Mouse (Mus musculus): Measurements from ENCODE around the gene Esd.

Esd gene

DNA sequence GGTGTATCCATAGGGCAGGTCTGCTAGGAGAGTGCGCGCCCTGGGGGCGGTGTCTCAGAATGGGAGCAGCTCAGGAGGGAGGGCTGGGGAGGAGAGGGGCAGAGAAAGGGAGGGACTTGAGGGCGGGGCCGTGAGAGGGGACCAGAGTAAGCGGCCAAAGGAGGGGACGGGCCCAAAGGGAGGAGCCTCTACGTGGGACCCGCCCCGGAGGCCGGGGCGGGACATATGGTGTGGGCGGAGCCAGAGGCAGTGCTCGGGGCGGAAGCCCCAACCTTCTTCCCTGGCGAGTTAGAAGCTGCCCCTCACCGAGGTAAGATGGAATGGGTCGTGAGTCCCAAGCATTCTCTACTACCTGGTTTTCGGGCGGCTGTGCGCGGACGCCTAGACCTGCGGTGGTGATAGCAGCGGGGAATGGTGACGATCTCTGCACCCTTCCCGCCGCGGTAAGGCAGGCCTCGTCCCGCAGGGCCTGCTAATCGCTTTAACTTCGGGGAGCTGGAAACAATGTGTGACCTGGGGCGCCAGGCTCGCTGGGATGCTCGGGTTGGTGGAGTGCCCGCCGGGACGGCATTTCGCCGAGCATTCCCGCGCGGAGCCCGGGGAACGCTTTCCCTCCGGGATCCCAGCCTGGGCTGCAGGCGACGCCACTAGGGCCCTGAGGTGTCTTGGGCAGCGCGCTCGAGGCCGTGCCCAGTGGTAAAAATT, at the start of gene Esd:
Gene Esd, plus strand, starts transcription at position 219 of the 705 bp plus-strand sequence.
- peak; percentile 79 for DNase-seq (ENCODE audit: low read depth)

DNA sequence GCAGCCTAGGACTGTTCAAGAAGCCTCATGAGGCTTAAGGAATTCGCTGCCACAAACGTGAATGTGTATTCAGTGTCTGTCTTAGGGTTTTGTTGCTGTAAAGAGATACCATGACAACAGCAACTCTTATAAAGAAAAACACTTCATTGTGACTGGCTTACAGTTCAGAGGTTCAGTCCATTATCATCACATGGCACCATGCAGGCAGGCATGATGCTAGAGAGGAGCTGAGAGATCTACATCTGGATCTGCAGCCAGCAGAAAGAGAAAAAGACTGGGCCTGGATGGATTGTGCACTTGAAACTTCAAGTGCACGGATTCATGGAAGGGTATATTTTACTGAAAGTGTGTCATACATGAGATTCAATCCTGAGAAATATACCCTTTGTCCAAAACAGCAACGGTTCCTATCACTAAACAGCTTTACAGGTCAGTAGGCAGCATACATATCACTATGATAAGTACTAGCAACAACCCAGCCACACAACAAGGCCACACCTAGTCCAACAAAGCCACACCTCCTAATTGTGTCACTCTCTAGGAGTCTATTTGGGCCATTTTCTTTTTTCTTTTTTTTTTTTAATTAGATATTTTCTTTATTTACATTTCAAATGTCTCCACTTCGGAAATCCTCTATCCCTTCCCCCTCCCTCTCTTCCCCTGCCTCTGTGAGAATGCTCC, 47.7 kb upstream of the Esd start:
- DNase-seq (ENCODE audit: low read depth): no peak

DNA sequence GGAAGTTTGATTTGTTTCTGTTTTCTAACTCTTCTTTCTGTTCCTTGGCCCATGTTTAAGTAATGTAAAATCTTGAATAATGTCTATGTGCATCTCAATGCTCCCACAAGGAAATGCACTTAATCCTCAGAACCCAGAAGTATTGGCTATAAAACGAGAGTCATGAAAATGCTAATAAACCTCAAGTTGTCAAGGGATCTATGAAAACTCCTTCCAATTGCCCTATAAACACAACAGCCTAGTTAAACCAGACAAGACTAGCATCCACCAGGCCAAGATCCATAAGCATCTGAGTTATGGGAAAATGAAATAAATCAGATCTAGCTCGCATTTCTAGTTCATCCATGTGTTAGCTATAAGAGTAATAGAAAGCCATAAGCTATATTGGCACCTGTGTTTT, 40.1 kb upstream of the Esd start:
- DNase-seq (ENCODE audit: low read depth): no peak

GRCm38 (mm10) chr14:74696766-74697165, 35.3 kb upstream of the Esd start:
- DNase-seq (ENCODE audit: low read depth): no peak

DNA sequence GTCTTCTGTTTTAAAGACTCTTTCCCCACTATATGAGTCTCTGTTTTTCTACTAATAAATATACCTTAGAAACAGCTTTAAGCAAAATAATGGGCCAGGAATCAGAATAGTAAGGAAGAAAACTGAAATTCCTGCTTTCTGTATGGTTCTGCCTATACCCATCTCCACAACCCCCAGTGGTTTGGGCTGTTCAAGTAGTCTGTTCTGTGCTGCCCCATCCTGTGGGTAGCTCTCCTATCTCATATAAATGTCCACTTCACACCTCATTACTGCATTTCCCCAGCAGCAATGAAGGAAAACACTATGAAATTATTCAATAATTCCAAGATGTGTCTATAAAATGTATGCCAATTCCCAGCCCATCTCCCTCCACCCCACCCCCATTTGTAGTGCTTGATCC, 34.7 kb upstream of the Esd start:
- DNase-seq (ENCODE audit: low read depth): no peak

DNA sequence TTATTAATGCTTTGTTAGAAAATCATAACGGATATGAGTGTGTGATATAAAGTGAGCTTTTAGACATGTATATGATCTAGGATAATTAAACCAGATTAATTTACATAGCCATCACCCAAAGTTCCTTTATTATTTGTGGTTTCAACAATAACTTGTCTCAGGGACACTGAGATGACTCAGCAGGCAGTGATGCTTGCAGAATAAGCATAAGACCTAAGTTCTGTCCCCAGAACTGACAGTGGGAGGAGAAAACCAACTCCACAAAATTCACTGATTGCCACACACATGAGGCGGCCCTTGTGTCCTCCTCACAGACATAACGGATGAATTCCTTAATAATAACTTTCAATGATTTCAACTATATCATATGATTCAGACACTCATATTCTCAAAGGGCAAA, 32.9 kb upstream of the Esd start:
- DNase-seq (ENCODE audit: low read depth): no peak

- DNase-seq (ENCODE audit: low read depth): peak; percentile 26
Measured at GRCm38 (mm10) chr14:74703930-74704329, 28.2 kb upstream of the Esd start.

DNA sequence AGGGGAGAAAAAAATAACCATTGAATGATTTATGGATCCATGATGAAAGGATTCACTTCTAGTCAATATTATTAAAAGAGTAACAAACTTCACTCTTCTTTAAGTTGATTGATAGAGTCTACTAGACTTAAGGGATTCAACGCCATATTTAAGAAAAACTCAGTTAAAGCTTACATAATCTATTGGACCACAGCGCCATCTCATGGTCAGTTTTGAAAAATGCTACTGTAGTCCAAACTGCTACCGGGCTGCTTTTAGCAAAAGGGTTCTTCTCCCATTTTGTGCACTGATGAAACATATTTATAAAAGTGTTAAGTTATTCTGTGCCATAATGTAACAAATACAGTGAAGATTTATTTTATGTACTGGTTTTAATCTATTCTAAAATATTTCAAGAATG, 23.0 kb upstream of the Esd start:
- DNase-seq (ENCODE audit: low read depth): peak; percentile 74

DNA sequence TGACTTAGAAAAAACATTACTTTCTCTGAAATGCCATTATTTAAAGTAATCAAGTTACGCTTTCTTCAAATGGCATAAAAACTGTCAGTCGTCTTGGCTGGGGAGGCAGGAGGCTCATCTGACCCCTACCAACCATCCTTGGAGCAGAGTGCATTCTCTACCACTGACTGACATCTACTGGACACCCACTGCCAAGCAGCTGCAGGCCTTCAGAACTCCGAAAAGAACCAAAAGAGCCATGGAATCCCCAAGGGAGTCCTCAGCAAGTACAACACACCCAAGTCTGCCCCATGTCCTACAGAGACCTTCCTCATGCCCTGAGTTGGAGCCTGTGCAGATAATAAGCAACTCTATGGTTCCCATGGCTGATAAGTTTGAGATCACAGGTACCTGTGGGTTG, 8.6 kb upstream of the Esd start:
- DNase-seq (ENCODE audit: low read depth): no peak

- no peak for DNase-seq (ENCODE audit: low read depth)
Measured at GRCm38 (mm10) chr14:74731221-74732078, 647 bp upstream of the Esd start.

GRCm38 (mm10) chr14:74733397-74733796, 1.3 kb downstream of the Esd start:
- no peak for DNase-seq (ENCODE audit: low read depth)

- DNase-seq (ENCODE audit: low read depth): no peak
Measured at GRCm38 (mm10) chr14:74735471-74735870, 3.4 kb downstream of the Esd start.

GRCm38 (mm10) chr14:74736850-74737249, 4.8 kb downstream of the Esd start:
- no peak for DNase-seq (ENCODE audit: low read depth)

- peak; percentile 78 for DNase-seq (ENCODE audit: low read depth)
Measured at GRCm38 (mm10) chr14:74764191-74764918, 32.3 kb downstream of the Esd start.

DNA sequence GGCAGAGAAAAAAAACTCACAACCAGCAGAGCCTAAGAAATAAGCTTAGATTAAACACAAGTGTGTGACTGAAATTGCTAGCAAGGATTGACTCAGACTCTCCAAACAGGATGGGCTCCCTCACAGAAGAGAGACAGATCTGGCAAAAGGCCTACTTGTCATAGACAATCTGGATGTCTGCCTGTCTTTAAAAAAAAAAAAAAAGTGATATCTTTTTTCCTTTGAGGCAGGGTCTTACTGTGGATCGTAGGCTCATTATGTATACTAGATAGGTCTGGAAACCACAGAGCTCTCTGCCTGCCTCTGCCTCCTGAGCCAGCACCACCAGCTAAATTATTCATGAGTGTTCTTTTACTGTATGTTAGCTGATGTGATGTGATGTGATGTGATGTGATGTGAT, 35.8 kb downstream of the Esd start:
- no peak for DNase-seq (ENCODE audit: low read depth)

GRCm38 (mm10) chr14:74774046-74774619, 42.0 kb downstream of the Esd start:
- no peak for DNase-seq (ENCODE audit: low read depth)

- DNase-seq (ENCODE audit: low read depth): no peak
Measured at GRCm38 (mm10) chr14:74784243-74784934, 52.3 kb downstream of the Esd start.

DNA sequence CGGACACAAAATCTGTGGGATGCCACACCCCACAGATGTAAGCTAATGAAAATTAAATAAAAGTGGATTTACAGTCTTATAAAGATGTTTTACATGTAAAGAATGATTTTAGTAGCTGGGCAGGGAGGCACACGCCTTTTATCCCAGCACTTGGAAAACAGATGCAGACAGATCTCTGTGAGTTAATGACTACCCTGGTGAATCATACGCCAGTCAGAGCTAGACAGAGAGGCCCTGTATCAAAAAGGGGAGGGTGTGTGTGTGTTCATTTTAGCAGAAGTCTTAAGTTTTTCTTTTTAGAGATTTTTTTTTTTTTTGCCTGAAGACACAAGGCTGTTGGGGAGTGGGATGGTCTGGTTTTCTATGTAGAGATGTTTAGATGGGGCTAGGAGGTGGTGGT, 55.6 kb downstream of the Esd start:
- DNase-seq (ENCODE audit: low read depth): no peak

GRCm38 (mm10) chr14:74788766-74789165, 56.7 kb downstream of the Esd start:
- no peak for DNase-seq (ENCODE audit: low read depth)

- DNase-seq (ENCODE audit: low read depth): no peak
Measured at GRCm38 (mm10) chr14:74790535-74790934, 58.4 kb downstream of the Esd start.

GRCm38 (mm10) chr14:74792793-74793192, 60.7 kb downstream of the Esd start:
- no peak for DNase-seq (ENCODE audit: low read depth)

All from c-Kit-positive CD71-negative TER-119-negative erythroid progenitor cells, embryonic 14.5 days (primary cell).